17 mouse cellular contexts compared by ENCODE assay signal in genomic region chr9:29960741-29961140, GRCm38 (mm10). TPM values are rescaled to one million over a fixed set of nuclear protein-coding genes. Genes with fewer than 3 reads are reported as not detected.
DNase-seq lines count a peak whose midpoint lies in the region; ATAC-seq and TF ChIP-seq lines count a peak whose summit lies in the region.
"Had no signal": no experiment of that assay in that cellular context is flagged by ENCODE, and none has a peak within 500 bp of the region (broad histone marks: within the 10 kb centered on the region; RNA-seq: fewer than 3 reads in every experiment).

No protein-coding gene starts in this region.

- 68% methylated on average over 5 of the region's 5 CpGs for WGBS in forebrain, embryonic 16.5 days
- 74% methylated on average over 5 of the region's 5 CpGs for WGBS in midbrain, embryonic 12.5 days
- whole genome bisulfite sequencing in neural tube, embryonic 14.5 days = 72% methylated on average over 5 of the region's 5 CpGs

- no peak overlapping the region for H3K9ac ChIP-seq in forebrain, embryonic 16.5 days (replicated peaks; ENCODE audit: low read depth, low read length)
- 0 out of 2 replicates have a peak overlapping the region, but pooled peaks have one; percentile 11 for H3K9ac ChIP-seq in midbrain, embryonic 12.5 days (replicated peaks)
- no peak overlapping the region for H3K9ac ChIP-seq in neural tube, embryonic 14.5 days (replicated peaks; ENCODE audit: low read depth, low read length)
- H3K9ac ChIP-seq: heart, embryonic 13.5 days; limb, embryonic 13.5 days; liver, embryonic 13.5 days; lung, embryonic 15.5 days had no signal

- peaks cover 22% of the 10 kb centered on the region for H3K4me1 ChIP-seq in forebrain, embryonic 16.5 days (replicated peaks; ENCODE audit: control insufficient read depth, insufficient read depth, low read length)
- peaks cover 23% of the 10 kb centered on the region for H3K4me1 ChIP-seq in midbrain, embryonic 12.5 days
- peaks cover 24% of the 10 kb centered on the region; the same call in 1 of the 2 replicates for H3K4me1 ChIP-seq in neural tube, embryonic 14.5 days (ENCODE audit: control insufficient read depth, insufficient read depth, low read length)
- H3K4me1 ChIP-seq: liver, embryonic 13.5 days had no signal

- peak overlapping the region; percentile 83 for H3K4me2 ChIP-seq in forebrain, embryonic 16.5 days (ENCODE audit: low read length)
- H3K4me2 ChIP-seq in midbrain, embryonic 12.5 days (replicated peaks) = peak overlapping the region; percentile 88
- H3K4me2 ChIP-seq in neural tube, embryonic 14.5 days (ENCODE audit: low read depth, low read length) = peak overlapping the region; percentile 79
- H3K4me2 ChIP-seq: liver, embryonic 13.5 days; lung, embryonic 15.5 days had no signal

- peak overlapping the region; percentile 66 for H3K4me3 ChIP-seq in layer of hippocampus, adult 2 months
- peak overlapping the region; percentile 49 for H3K4me3 ChIP-seq in forebrain, embryonic 16.5 days (replicated peaks; ENCODE audit: low read length)
- peak overlapping the region; percentile 54 for H3K4me3 ChIP-seq in midbrain, embryonic 12.5 days
- H3K4me3 ChIP-seq in neural tube, embryonic 14.5 days (ENCODE audit: low read depth, low read length) = peak overlapping the region; percentile 44; the same call in 1 of the 2 replicates
- H3K4me3 ChIP-seq: heart, embryonic 13.5 days; liver, embryonic 13.5 days; lung, embryonic 15.5 days had no signal

- H3K36me3 ChIP-seq in forebrain, embryonic 16.5 days (ENCODE audit: control insufficient read depth, insufficient read depth) = no peaks in the 10 kb centered on the region
- no peaks in the 10 kb centered on the region for H3K36me3 ChIP-seq in midbrain, embryonic 12.5 days
- H3K36me3 ChIP-seq in neural tube, embryonic 14.5 days (ENCODE audit: control insufficient read depth, insufficient read depth, low read length) = no peaks in the 10 kb centered on the region
- H3K36me3 ChIP-seq: heart, embryonic 13.5 days; limb, embryonic 13.5 days; liver, embryonic 13.5 days; lung, embryonic 15.5 days had no signal

- no peak for DNase-seq in layer of hippocampus, adult 2 months (ENCODE audit: low spot score in 2 of 2)
- DNase-seq in layer of hippocampus, postnatal 14 days (ENCODE audit: low spot score in 2 of 2) = no peak
- DNase-seq in lung, adult 18-20 months = no peak
- no peak for DNase-seq in spleen, adult 18-20 months
- DNase-seq: B cell, adult 2 months; cerebellum, adult 8-10 months; heart, adult 11 months; kidney, postnatal 36 days; layer of hippocampus, adult 9-11 months; liver, embryonic 13.5 days; lung, postnatal 4 days had no signal

- no peaks in the 10 kb centered on the region for H3K27me3 ChIP-seq in forebrain, embryonic 16.5 days (replicated peaks; ENCODE audit: control insufficient read depth, insufficient read depth, low read length)
- peaks cover 26% of the 10 kb centered on the region for H3K27me3 ChIP-seq in midbrain, embryonic 12.5 days
- no peaks in the 10 kb centered on the region for H3K27me3 ChIP-seq in neural tube, embryonic 14.5 days (ENCODE audit: control insufficient read depth, insufficient read depth, low read length)

- peak overlapping the region; percentile 91 for H3K27ac ChIP-seq in layer of hippocampus, adult 2 months
- no peak overlapping the region for H3K27ac ChIP-seq in forebrain, embryonic 16.5 days (ENCODE audit: low read length)
- H3K27ac ChIP-seq in midbrain, embryonic 12.5 days (replicated peaks) = no peak overlapping the region
- no peak overlapping the region for H3K27ac ChIP-seq in neural tube, embryonic 14.5 days (ENCODE audit: low read depth, low read length)
- H3K27ac ChIP-seq: heart, embryonic 13.5 days; limb, embryonic 13.5 days; liver, embryonic 13.5 days; lung, embryonic 15.5 days had no signal

- no peak for ATAC-seq in forebrain, embryonic 16.5 days
- no peak for ATAC-seq in midbrain, embryonic 12.5 days (ENCODE audit: low FRiP score, low read depth)
- no peak for ATAC-seq in neural tube, embryonic 14.5 days (ENCODE audit: low read depth)

- TF ChIP-seq CTCF in layer of hippocampus, adult 2 months (conservative IDR thresholded peaks at IDR 0.05) = no peak

- H3K9me3 ChIP-seq in forebrain, embryonic 16.5 days (ENCODE audit: control insufficient read depth, low read length) = no peaks in the 10 kb centered on the region
- H3K9me3 ChIP-seq in midbrain, embryonic 12.5 days = no peaks in the 10 kb centered on the region
- H3K9me3 ChIP-seq in neural tube, embryonic 14.5 days (ENCODE audit: control insufficient read depth, low read length) = no peaks in the 10 kb centered on the region
- H3K9me3 ChIP-seq: heart, embryonic 13.5 days; limb, embryonic 13.5 days; liver, embryonic 13.5 days; lung, embryonic 15.5 days had no signal

RNA-seq across cellular contexts. Expression of gene Ntm, which starts 2.2 kb away (rescaled TPM):
- total RNA-seq in layer of hippocampus, adult 2 months (2021) = 100 to 1,000 TPM; 132 to 141 TPM
- total RNA-seq in layer of hippocampus, postnatal 14 days (2021) = 100 to 1,000 TPM; 136 to 166 TPM
- 99.3 and 134 TPM in 2 replicates for polyA plus RNA-seq in forebrain, embryonic 16.5 days (2015; fragmentation: Nextera tagmentation; extraction: Ambion mirVana)
- polyA plus RNA-seq in midbrain, embryonic 12.5 days (2016; fragmentation: Nextera tagmentation; extraction: Ambion mirVana) = 39.0 and 45.9 TPM in 2 replicates
- 232 and 237 TPM in 2 replicates for polyA plus RNA-seq in neural tube, embryonic 14.5 days (2014; fragmentation: Nextera tagmentation; extraction: Ambion mirVana)
